Mouse (Mus musculus) CD4-positive helper T cell, adult 2 months (primary cell): Measurements from ENCODE around the gene Kirrel3.

Source experiments
- DNase-seq: peaks from one replicate; pipeline ENCODE4 v3.0.0-alpha.2; 2012; ENCODE audit warnings: low read depth, missing footprints, low spot score

Gene Kirrel3

GRCm38 (mm10) chr9:34688358-34688757 lies 202.7 kb downstream of the Kirrel3 start:
- no peak for DNase-seq

GRCm38 (mm10) chr9:34689375-34689774 lies 203.7 kb downstream of the Kirrel3 start:
- DNase-seq = no peak

DNA sequence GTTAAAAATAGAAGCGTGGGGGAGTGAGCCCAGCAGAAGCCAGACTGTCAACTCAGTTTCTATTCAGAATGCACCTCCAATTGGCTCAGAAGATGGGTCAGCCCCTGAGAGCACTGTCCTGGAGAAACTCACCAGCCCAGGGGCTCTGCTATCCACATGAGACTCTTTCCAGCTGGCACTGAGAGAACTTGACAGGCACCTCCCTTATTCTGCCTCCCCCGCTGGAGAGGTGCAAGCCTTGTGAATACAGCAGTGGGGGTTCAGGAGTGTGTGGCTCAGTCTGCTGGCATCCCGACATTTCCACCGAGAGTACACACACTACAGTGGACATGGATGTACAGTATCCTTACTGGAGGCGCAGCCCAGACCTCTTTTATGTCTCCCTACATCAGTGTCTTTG lies 210.0 kb downstream of the Kirrel3 start:
- no peak for DNase-seq

GRCm38 (mm10) chr9:34703547-34704300 lies 218.0 kb downstream of the Kirrel3 start:
- DNase-seq = no peak

DNA sequence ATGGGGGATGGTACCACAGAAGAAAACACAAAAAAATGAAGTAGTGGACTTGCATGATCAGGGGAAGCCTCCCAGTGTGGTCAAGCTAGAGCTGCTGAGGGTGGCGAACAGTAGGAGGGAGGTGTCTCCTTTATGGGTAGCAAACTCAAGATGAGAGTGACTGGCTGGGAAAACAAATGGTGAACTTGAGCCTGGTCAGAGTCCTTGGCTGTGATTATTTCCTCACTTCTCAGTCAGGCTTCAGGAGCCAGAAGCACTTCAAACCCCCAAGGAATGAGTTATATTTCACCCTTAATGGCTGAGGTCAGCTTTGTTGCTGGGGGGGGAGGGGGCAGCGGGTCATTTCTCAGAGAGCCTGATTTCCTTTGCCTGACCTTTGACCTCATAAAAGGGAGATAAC lies 218.7 kb downstream of the Kirrel3 start:
- DNase-seq = no peak

GRCm38 (mm10) chr9:34706350-34706873 lies 220.7 kb downstream of the Kirrel3 start:
- no peak for DNase-seq

DNA sequence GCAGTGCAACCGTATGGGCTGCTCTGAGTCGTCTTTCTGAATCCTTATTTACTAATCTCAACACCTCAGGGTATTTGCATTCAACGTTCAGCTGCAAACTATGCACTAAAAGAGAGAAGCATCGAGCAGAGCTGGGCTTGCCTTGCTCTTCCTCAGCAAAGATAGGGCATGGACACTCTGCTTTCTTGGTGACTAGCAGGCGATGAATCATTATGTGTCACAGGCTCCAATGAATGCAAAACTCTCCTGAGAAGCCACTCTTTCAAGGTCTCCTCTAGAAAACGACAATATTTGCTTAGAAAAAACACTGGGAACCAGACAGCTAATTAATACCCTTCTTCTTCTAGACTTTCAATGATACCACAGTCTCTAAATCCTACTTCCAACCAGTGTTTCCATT lies 223.0 kb downstream of the Kirrel3 start:
- no peak for DNase-seq

DNA sequence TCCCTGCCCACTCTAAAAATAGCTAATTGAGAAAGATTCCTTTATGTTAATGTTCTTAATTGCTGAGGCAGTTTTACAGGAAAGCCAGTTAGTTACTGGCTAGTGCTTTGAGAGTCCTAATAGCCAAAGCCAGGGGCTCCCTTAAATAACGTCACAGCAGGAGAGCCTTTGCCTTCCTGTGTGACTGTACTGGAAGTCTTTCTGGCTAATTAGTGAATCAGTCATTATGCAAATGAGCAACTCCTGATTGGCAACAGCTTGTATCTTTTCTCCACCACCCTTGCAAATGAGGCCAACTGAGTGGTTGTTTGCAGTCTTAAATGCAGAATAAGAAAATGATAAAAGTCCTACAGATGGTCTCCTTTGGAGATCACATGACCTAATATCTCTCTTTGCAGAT lies 226.3 kb downstream of the Kirrel3 start:
- no peak for DNase-seq

DNA sequence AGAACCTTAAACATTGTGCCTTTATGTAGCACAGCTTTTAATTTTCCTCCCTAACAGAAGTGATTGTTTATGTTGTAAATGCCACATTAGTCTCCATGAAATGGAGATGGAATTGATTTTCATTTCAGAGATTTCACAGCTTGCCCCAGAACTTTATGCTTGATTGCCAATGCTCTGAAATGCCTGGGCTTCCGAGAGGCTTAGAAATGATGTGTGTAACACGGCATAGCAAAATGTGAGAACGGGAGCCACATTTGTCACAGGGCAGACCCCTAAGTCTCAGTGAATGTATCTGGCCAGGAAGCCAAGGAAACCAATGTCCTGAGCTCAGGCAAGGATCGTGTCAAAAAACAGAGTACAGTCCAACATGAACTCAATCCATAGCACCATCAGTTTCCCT lies 227.3 kb downstream of the Kirrel3 start:
- no peak for DNase-seq

- no peak for DNase-seq
These were observed 227.8 kb downstream of the Kirrel3 start for GRCm38 (mm10) chr9:34713462-34713926.

- DNase-seq = no peak
These were observed 229.4 kb downstream of the Kirrel3 start for GRCm38 (mm10) chr9:34714996-34715619.

- DNase-seq = no peak
These were observed 230.8 kb downstream of the Kirrel3 start for GRCm38 (mm10) chr9:34716476-34716875.

DNA sequence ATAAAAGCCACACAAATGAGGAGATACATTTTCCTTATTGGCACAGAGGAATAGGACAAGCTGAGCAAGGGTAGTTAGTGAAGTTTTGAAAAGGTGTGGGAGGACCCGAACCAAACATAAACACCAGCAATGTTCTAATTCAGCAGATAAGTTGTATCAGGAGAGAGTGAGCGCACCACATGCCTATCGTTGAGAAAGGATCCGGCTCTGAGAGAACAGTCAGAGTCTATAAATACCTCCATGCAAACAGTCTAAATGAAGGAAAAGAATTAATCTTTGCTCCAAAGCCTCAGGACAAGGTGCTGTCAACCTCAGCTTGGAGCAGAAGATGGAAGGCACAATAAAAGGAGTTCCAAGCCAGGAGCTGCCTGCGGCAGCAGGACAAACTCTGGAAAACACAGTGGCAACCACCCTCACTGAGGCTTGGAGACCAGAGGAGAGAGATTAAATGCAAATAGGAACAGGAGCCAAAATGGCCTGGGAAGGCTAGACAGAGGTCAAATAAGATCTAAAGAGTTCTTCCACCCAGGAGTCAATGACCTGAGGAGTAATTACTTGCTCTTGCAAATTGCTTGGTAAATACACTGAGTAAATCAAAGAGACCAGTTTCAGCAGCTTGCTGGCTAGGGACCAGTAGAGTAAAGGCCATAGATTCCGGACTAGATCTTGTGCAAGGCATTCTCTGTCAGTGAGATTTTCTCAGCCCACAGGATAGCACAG lies 235.9 kb downstream of the Kirrel3 start:
- no peak for DNase-seq

DNA sequence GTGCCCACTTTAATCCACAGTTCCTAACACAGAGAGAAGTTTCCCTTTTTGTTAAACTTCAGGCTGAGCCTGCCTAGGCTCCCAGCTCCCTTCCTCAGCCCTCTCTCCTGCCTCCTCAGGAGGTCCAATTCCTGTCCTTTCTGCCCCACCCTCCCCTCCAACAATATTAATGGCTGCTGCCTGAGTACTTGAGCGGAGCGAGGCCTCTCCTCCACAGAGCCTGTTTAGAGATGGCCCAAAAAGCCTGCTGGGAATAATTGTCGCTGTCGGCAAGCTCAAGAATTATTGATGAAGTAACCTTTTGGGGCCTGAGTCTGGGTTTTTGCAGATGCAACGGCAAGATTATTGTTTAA lies 236.5 kb downstream of the Kirrel3 start:
- no peak for DNase-seq

DNA sequence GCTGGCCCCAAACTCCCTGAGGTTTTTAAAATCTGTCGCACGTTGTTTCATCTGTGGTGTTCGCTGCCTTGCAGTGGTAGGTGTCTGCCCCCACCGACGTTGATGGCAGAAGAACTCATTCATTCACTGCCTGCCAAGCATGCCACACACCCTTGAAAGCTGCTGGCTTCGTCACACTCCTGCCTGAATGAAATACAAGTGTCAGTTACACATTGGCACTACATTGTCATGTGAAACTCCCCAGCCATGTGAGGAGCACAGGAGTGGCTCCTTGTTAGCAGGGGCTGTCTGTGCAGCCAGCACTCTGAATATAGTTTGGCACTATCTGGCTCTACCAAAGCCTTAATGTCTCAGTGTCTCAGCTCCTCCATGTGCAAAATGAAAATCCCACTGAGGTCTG lies 246.8 kb downstream of the Kirrel3 start:
- no peak for DNase-seq

DNA sequence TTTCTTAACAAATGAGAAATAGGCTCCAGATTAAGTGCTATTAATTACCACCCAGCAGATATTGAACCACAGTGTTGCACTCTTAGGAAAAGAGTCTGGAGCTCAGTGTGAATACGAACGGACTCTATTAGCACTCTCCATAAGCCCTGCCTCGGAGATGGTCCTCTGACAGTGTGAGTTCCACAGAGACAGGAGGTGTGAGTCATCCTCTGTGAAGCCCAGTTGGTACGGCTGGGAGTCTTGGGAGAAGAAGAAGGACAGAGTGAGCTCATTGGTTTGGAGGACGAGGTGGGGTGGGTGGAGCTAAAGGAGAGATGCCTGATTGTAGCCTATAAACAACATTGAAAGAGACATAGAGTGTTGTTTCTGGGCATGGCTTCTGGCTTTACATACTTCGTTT lies 247.9 kb downstream of the Kirrel3 start:
- no peak for DNase-seq

GRCm38 (mm10) chr9:34734991-34735390 lies 249.3 kb downstream of the Kirrel3 start:
- DNase-seq = no peak

- no peak for DNase-seq
These were observed 253.7 kb downstream of the Kirrel3 start for GRCm38 (mm10) chr9:34739431-34739830.

GRCm38 (mm10) chr9:34740814-34741213 lies 255.1 kb downstream of the Kirrel3 start:
- DNase-seq = no peak

- no peak for DNase-seq
These were observed 262.3 kb downstream of the Kirrel3 start for GRCm38 (mm10) chr9:34748003-34748402.

DNA sequence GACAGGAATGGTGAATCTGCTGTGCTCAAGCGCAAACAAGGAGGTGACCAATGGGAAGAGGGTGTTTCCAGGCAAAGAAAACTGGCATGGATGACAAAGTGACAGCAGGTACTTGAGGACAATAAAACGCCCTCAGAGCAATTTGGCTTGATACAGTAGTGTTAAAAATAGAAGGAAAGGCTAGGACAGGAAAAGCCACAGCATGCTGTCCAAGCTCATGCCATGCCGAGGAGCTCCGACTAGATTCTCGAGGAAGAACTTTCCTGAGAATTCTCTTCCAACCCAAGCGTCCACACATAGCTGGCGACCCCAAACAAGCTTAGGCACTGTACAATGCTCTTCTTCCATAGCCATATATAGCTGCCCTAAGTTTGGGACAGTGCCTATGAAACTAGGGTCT lies 263.5 kb downstream of the Kirrel3 start:
- no peak for DNase-seq

- DNase-seq = no peak
These were observed 264.2 kb downstream of the Kirrel3 start for GRCm38 (mm10) chr9:34749877-34750276.
